Mouse (Mus musculus) frontal cortex, postnatal 36 days (tissue): Measurements from ENCODE around the gene Ptpre.
A peak's percentile ranks its signal among the peaks of the same experiment; 100 is the strongest.
"Not testable (repeated sequence)": the region's sequence is repeated elsewhere in the genome, so short reads cannot be mapped to it uniquely, and the experiment has no call there.

Experiments
- DNase-seq, 2 experiments: peaks; one replicate each; pipeline ENCODE4 v3.0.0; 2022; ENCODE audit warnings: low spot score in 2 of 2

Gene Ptpre

DNA sequence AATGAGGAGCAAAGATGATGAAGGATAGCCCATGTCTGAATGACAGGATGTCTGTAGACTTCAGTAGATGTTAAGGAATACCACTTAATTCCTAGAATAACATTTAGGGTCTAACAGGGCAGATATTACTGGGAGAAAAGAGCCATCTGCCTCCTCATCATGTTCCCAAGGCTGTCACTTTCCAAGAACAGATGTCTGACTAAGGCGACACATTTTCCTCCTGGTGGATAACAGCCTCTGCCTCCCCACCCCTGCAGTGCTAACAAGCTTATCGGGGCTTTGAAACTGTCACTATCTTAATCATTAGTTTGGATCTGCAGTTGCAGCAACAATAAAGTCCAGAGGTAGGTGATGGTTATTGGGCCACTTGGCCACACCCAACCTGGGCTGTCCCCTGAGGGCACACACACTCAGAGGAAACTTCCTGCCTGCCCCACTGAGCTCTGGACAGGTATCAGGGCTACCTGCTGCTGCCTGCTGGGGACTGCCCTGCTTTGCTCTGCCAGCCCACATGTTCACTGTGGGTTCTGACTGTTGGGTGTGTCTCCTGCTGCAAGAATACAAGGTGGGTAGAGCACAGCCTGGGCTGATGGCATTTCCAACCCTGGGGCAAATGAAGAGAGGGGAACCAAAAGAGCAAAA is 2.6 kb upstream of the Ptpre start:
- no peak for DNase-seq

DNA sequence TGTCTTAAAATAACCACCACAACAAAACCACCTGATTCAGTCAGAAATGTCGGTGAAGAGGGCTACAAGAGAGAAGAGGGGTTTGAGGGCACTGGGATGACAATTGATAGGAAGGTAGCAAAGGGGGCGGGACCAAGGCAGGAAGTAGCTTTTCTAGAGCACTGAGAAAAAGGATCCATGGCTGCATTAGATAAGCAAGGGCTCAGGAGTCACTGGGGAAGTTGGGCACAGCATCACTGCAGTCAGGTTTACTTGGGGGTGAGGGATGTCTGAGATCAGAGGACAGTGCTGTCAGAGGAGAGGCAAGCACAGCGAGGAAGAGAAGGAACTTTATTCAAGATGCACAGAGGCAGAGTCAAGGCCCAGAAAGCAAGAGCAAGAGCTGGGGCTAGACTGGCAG is 1.4 kb upstream of the Ptpre start:
- no peak for DNase-seq

DNA sequence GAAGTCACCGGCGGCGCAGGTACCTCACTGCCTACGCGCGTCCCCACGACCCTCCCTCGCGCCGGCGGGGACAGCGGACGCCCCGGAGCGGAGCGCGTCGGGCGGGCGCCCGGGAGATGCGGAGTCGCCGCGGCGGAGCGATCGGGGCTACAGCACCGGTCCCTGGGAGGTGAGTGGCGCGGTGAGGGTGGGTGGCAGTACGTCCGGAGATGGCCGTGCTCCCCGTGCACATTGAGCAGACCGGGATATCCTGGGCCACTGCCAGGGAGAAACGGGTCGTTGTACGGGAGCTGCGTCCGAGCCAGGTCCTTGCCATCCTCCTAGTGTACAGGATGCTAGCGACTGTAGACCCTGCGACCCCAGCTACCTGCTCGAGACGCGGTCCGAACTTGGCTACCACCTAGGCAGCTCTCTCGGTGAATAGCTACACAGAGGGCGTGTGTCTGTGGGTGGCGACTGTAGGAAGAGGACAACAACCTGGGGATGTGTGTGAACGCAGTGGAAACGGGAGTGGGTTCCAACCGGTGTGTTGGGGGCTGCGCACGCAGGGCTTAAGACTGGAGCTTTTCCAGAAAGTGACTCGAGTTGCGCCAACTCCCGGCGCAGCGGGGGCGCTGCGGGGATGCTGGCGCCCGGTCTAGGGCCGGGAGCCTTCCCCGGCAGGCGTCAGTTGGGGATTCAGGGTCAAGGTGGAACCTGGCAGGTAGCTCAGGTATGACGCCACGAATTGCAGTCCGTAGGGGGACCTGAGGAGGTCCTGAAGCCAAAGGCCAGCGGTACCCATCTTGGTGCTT is 864 bp downstream of the Ptpre start:
- peak; percentile 35 to 53 for DNase-seq

DNA sequence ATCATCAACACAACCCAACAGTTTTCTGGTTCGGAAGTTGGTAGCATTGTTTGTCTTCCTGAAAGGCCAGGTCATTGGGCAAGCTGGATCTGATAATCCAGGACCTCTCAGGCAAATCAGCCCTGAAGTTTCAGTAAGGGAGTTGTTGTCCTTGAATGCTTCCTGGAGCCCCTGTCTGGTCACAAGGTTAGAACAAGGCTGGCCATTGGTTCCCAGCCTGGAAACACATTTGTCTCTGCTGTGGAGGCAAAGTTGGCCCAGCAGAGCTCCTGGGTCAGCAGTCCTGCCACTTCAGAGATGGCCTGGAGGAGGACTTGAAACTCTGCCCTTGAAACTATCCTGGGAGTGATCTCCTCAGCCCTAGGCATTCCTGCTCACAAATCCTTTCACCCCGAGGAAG is 2.1 kb downstream of the Ptpre start:
- no peak for DNase-seq

DNA sequence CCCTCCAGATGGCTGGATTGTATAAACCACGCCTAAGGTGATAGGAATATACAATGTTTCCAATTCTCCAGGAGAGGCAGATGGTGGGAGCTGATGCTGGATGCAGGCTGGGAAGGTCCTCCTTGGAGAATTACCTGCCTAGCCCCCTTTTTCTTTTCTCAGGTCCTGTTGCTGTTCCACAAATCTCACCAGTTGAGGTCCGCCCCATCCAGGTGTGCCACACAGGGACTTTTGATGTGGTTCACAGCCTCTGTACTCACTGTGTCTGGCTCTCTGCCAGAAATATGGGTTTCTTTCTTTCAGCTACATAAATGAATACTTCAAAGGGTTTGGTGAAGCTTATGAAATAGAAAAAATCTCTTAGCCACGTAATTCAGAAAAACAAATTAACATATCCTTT is 5.0 kb downstream of the Ptpre start:
- no peak for DNase-seq

DNA sequence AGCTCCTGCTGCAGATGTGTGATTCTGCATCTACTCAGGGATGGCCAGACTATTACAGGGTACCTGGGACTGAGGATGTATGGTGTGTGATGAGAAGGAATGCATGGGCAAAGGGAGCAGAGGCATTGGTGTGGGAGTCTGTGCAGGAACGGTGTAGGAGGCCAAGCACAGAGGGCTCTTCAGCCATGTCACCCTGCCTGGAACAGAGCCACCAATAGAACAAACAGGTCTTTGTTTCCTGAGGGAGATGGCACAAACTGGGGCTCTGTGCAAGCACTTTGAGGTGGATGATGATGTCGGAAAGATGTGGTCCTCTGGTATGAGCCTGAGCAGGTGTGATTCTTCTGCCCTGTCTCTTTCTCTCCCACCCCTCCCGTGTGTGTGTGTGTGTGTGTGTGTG is 5.8 kb downstream of the Ptpre start:
- no peak for DNase-seq

DNA sequence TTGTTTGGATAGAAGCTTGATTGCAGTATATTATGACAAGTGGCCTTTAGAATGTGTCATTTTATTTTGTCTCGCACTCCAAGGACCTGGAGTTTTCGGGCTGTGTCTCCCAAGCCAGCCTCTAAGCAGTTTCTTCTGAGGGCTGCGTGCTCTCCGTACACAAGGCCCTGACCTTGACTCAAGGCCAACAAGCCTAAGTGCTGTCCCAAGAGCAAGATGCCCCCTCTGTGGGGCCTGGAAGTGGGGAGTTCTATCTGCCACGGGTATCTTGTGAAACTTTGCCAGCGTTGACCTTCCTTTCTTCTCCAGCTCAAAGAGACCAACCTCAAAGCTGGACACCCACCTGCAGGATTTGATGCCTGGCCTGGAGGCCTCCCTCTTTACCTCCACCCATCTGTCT is 7.0 kb downstream of the Ptpre start:
- no peak for DNase-seq

DNA sequence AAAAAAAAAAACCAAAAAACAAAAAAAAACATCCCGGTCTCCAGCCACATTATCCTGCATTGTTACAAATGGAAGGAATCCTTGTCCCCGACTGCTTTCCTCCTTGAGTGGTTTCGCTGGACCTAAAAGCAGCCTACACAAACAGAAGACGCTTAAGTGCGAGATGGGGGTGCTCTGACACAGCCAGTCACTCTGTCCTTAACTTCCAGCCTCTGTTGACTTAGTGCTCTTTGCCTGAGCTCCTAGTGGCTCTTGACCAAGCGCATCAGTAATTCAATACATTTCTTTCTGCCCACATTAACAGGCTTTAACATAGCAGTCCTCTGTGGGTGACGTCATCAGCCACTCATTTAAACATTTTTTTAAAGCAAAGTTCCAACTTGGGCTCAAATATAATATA is 8.7 kb downstream of the Ptpre start:
- DNase-seq = no peak

DNA sequence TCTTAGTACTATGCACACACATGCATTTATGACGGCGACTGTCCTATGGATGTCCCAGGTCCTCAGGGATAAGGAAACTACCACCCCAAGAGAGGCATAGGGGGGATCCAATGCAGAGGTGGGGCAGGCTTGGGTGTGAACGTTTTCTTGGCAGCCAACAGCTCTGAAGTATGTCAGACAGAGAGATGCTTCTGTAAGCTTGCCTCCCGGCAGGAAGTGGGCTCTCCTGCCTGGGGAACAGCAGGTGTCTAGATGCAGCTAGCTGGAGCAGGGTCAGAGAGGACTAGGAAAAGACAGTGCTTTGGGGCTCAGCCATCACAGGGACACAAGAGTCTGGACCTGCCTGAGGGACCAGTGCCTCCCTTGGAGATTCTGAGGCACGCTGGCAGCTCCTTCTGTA is 9.2 kb downstream of the Ptpre start:
- no peak for DNase-seq

DNA sequence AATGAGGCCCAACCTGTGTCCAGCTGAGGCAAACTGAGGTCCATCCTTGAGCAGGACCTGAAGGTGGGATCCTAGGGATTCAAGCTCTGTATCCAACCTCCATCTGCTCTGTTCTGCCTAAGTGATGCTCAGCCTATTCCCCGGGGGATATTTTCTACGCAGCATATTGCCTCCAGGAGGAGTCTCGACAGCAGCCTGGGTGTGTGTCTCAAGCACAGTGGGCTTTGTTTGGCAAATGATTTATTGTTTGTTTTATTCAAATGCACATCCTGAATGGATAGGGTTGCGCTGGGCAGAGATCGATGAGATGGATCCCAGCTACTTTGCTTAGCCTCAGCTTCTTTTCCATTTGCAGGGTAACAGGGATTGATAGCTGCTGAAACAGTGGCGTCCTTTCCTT is 11.2 kb downstream of the Ptpre start:
- DNase-seq = no peak

DNA sequence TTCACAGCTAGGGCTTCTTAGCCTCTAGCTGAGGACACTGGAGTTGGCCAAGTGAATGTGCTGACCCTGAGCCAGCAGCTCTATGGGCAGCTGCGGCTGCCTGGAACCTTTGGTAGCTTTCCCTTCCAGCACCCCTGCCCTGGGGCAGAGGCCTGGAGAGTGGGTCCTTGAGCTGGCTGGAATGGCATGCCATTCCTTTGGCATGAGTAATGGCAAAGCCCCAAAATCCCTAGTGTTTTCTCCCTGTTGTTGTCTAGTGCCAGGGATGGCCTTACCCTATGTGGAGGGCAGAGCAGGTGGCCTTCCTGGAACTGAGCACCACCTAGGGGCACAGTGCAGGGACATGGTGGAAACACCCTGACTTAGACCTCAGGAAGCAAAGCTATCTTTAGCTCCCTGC is 14.3 kb downstream of the Ptpre start:
- no peak for DNase-seq

DNA sequence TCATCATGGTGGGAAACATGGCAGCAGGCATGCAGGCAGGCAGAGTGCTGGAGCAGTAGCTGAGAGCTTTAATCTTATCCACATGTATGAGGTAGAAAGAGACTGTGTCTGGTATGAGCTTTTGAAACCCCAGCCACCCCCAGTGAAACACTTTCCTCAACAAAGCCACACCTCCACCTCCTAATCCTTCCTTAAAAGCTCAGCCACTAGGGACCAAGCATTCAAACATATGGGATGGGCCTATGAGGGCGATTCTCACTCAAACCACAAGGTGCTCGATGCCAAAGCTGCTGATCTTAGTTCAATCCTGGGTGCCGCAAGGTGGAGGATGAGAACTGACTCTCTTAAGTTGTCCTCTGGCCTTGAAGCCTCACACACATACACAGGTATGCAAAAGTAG is 16.3 kb downstream of the Ptpre start:
- no peak for DNase-seq

DNA sequence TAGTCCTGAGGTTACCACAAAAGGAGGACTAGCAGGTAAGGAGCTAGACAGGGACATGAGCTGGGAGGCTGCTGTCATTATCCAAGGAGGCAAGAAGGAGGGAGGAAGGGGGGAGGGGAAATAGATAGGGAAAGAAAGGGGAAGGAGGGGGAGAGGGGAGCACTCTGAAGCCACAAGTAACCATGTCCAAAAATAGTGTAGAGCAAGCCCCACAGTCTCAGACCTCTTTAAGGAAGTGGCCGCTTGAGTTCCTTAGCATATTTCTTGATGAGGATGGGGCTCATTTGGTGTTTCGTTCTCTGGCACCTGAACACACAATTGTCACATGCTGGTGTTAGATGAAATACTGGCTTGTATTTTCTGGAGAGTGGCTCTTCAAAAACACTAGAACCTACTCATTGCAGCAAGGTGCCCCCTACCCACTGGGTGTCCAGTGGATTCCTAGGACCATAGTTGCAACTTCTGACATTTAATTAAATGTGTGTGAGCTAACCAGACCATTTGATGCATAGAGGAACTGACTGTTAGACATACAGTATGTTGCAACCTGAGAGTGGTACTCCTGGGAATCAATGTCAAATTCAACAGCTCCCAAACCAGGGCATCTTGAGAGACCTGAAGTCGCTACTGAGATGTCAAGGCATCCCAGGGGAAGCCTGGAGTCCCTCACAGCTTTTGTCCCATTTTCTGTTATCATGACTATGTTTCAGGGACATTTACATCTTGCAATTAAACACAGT is 19.6 kb downstream of the Ptpre start:
- no peak for DNase-seq

DNA sequence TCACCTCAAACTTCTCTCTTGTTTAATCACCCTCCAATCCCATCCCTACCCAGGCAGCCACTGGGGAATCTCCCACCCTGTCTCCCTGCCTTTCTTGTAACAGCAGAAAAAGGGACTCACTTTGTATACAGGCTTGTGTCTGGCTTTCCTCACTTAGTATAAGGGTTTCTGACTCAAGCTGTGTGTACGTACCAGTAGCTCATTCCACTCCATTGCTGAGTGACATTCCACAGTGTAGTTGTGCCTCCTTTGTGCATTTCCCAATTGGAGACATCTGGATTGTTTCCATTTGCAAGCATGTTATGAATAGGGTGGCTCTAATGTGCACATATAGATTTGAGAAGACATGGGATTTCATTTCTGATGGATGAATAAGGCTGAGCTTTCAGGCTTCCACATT is 23.0 kb downstream of the Ptpre start:
- DNase-seq = no peak

DNA sequence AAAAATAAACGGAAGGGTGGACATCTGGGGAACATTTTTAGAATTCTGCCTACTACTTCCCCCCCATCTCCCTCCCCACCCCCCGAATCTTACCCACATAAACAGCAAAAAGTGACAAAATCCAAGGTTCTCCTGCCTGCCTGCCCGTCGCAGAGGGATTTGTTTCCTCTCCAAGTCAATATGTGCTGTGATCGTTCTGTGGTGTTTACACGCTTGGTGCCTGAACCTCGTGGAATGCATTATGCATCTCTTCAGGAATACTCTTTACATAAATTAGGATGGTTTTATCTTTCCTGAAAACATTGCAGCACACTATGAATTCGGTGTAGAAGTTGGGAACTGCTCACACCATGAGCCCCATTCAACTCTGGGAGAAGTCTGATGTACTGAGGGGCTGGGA is 26.7 kb downstream of the Ptpre start:
- no peak for DNase-seq

DNA sequence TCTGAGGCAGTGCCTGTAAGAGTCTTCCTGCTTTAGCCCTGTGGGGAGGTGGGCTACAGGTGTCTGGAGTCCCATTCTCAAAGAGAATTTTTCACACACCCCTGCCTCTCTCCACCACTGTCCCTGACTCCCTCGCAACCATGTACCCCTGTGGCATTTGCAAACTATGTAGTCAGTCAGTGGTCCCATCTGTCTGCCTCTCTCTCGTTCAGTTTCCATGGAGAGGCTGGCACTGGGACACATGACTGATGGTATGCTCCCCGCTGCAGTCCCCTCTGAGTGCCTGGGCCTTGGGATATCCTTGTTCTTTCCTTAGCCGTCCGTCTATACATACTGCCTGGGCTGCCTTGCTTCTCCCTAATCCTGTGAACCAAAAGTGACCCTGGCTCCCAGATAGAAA is 28.7 kb downstream of the Ptpre start:
- DNase-seq = no peak

DNA sequence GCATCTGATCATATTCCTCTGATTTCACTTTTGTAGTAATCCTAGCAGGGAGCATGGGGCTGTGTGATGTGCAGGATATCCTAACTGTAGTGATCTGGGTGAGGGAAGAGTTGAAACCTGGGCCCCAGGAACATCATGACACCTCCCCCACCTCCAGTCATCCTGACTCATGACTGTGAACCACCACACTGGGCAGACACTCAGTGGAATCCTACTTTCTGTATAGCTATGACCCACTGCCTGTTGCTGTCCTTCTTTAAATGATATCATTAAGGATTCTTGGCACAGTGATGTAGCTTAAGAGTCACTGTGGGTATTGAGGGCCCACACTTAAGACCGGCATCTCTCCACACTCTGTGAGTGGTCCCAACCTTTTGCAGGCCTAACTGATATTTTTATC is 30.3 kb downstream of the Ptpre start:
- DNase-seq = no peak

DNA sequence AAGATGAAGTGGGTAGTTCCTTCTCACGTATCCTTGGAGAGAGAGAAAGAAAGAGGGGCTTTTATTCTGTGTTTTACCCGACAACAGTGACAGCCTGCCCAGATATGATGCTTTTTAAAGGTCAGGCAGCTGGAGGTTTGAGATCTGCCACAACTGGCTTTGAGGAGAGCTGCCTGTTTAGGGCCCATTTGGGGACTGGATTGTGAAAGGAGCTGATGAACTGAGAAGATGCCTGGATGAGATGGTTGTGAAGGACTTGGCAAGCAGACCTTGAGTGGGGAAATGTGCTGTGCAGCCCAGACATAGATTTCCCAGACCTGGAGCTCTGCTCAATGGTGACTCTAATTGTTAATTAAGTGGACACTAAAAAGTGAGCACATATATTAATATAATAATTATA is 31.3 kb downstream of the Ptpre start:
- no peak for DNase-seq

DNA sequence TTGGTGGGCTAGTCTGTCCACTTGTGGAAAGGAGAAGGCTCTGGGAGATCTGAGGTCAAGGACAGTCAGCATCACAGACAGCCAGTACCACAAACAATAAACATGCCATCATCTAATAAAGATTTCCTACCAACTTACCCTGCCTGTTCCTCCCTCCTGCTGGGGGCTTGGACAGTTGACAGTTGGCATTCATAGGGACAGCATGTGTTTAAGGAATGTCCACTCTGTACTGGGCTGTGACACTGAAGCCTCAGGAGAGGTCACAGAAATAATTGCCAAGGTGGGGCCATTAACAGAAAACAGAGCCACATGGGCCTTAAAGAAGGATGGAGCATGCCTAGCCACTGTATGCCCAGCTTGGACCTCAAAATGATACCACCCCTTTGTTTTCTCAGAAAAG is 34.1 kb downstream of the Ptpre start:
- no peak for DNase-seq

DNA sequence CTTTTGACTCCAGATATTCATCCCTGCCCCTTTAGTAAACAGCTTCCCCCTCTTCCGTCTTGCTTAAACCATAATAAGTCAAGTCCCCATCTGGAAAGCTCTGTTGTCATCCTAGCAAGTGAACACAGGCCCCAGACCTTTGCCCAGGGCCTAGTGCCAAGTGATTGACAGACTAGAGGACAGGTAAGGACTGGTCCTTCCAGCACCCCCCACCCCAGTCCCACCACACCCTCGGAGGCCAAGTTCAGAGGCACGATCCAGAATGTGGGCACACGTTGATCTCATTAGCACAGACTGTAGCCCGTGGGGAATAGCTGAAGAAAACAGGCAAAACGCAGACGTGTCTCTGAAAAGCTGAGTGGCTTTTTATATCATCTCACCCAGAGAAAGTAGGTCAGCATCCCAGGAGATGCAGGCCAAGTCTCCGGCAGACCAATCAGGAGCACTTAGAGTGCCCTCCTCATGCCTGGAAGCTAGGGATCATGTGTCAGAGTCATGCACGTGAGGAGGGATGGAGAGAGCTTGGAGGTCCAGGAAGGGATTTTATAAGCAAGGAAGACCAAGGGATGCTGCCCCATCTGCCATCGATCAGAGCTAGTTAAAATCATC is 34.8 kb downstream of the Ptpre start:
- peak in 1 of 2 experiments; percentile 39 for DNase-seq

DNA sequence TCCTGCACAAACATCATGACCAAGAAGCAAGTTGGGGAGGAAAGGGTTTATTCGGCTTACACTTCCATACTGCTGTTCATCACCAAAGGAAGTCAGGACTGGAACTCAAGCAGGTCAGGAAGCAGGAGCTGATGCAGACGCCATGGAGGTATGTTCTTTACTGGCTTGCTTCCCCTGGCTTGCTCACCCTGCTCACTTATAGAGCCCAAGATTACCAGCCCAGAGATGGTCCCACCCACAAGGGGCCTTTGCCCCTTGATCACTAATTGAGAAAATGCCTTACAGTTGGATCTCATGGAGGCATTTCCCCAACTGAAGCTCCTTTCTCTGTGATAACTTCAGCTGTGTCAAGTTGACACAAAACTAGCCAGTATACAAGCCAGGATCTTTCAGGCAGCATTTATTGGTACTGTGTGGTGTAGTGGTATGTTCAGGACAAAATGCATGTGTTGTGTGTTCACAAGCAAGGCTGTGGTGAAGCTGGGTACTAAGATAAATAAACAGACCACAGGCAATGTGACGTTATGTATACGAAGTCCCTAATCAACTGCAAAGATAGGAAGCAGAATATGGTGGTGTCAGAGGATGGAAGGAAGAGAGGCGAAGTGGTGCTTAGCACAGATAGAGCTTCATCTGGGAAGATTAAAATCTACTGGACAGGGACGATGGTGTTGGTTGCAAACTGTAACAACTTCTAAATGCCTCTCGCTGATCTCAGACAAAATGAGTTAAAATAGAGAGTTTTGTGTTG is 38.2 kb downstream of the Ptpre start:
- not testable (repeated sequence) for DNase-seq

DNA sequence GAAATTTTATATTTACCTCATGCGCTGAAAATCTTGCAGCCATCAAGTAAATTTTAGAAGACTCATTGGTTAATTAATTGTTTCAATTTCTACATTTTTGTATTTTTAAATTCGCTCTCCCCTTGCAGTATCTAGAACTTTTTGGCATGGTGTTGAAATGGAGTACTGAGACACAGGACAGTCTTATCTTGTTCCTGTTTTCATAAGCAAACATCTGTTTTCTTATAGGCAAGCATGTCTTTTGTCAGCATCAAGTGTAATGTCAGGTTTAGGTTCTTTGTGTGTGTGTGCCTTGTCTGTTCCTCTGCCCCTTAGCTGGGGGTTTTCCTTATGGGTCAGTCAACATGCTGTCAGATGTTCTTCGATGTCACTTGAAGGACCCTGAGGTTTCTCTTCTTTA is 39.0 kb downstream of the Ptpre start:
- DNase-seq = no peak
